Mouse (Mus musculus): Measurements from ENCODE around the gene Pdzrn3.

The Pdzrn3 gene

DNA sequence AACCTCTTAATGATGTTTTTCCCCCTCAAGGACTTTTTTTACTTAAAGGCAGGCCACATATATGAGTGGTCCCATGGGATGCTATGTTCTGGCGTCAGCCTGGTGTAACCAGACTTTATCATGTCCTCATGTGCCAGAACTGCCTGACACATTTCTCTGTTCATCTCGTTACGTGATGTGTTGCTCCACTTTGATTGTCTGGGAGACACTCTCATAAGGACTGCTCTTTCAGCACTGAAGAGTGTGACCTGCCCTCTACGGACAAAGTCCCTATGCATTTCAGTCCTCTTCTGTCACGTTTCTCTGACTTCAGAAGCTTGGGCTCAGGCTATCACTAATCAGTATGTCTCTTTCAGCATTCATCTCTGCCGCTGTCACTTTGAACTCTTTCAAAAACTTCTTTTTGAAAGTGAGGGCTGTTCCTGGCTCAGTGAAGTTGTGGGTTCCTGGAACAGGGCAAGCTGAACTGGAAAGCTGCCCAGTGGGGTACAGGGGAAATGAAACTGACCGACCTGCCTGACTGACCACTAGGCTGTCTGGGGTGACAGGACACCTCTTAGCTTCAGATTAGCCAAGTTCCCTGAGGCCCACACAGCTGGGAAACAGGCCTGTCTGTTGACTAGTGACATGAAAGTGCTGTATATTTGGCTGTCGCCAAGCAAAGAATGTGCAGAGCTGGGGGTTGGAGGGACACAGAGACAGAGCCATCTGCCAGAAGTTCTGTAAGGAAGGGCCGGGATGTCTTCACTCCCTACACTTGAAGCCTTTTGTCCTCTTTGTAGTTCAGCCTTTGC lies 10.7 kb downstream of the Pdzrn3 start:
- no peak for DNase-seq (ENCODE audit: low read depth)

DNA sequence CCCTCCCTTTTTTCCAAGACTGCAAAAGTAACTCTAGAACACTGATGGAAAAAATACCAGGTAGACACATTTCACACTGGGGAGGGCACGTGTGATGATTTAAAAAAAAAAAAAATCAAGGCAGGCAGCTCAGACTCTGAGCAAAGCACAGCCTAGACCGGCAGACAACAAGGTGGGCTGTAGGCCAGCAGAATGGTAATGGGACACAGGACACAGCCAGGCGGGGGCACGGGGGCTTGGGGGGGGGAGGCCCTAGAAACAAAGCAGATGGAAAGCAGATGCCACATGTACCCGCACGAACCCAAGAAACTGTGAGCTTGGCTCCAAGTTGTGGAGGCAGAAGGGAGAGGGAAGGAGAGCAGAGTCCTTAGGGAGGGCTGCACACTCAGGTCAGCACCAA lies 11.9 kb downstream of the Pdzrn3 start:
- no peak for DNase-seq (ENCODE audit: low read depth)

DNA sequence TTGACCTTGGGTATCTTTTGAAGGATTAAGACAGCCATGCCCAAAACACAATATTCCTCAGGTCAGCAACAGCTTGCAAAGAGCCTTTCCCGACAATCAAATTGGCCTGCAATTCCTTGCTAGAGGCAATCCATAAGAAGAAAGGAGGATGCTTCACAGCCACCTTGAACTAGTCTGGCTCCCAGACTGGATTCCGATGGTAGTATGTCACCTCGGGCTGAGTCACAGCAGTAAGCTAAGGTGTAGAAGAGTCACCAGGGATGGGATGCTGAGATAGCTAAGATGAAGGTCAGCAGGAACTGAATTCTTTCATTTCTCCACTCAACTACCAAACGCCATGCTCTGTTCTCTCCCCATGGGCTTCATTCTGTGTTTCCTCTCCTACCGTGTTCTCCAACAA lies 13.8 kb downstream of the Pdzrn3 start:
- no peak for DNase-seq (ENCODE audit: low read depth)

DNA sequence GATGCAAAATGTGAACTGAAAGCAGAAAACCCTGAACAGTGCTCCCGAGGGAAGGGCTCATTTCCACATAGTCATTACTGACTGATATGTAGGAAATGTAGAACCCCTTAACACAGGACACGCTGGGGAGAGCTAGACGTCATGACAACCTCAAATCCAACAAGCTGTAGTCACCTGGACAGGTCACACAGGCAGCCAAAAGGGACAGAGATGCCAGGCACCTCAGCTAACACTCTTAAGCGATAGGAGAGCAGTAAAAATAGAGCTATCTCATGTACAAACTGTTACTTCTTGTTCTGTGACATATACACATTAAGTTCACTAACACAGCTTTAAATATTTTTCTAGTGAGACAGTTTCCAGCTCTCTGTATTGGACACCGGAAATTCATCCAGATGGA lies 15.0 kb downstream of the Pdzrn3 start:
- no peak for DNase-seq (ENCODE audit: low read depth)

DNA sequence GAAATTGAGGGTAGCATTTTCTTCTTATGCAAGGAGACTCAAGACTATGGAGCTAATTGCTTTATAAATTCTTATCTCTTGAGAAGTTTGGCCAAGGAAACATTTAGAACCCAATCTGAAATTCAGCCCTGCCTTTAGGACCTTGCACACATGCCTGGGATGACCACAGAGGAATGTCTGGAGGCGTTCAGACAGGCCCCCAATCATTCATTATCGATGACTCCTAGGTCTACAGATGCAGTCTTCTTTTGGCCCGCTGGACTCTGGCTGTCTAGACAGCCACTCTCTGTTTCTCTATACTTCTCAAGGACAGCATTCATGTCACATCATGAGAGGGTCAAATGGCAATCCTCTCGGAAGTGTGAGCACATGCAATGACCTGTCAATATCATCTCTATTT lies 15.4 kb downstream of the Pdzrn3 start:
- DNase-seq (ENCODE audit: low read depth): no peak

DNA sequence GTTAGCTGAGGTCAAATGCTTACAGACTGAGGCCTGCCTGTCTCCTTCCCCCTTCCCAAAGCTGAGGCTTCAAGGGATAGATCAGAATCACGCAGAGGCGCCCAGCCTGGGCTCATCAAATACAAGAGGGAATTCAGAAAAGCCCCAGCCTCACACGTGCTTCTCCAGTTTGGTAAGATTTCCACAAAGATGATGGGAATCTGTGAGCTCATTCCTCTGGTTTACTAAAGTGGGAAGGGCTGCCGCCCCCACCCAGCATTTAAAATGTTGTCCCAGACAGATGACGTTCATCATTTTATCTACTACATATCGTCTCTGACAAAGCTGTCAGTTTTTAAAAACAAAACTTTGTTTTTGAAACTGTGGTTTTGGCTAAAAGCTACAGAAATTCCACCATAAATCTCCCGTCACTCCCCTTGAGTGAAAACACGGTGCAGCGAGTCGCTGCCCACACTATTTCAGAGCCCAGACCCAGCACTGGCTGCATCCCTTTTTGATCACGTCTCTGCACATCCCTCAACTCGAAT lies 17.4 kb downstream of the Pdzrn3 start:
- no peak for DNase-seq (ENCODE audit: low read depth)

DNA sequence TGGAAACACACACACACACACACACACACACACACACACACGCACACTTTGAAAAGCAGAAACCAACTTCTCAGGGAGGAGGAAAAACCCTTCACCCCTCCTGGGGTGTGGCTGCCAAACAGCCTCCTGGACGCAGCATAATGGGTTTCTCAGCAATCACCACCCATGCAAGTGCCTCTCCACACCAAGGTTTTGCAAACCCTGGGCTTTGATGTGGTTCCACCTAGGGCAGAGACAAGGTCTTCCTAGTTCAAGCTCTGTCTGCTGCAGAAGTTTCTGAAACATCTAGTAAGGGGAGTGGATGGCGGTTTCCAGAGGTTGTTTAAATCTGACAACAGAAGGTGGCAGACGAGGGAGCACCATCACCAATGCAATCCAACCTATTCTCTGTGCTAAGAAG lies 18.1 kb downstream of the Pdzrn3 start:
- no peak for DNase-seq (ENCODE audit: low read depth)

DNA sequence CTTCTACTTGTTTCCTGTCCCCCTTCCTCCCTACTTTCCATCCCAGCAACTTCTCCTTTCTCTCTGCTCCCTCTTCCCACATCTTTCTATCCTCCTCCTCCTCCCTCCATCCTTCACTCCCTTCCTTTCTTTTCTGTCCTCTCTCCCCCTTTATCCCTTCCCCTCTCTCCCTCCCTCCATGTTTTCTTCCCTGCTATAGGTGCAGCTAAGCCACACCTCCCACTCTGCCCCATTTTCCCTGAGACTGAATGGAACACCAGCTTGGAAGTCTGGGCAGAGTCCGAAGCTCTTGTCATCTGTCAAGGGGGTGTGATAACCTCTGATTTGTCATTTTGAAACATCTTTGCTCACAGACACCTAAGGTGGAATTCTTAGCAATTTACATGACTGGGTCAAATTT lies 22.8 kb downstream of the Pdzrn3 start:
- DNase-seq (ENCODE audit: low read depth): no peak

DNA sequence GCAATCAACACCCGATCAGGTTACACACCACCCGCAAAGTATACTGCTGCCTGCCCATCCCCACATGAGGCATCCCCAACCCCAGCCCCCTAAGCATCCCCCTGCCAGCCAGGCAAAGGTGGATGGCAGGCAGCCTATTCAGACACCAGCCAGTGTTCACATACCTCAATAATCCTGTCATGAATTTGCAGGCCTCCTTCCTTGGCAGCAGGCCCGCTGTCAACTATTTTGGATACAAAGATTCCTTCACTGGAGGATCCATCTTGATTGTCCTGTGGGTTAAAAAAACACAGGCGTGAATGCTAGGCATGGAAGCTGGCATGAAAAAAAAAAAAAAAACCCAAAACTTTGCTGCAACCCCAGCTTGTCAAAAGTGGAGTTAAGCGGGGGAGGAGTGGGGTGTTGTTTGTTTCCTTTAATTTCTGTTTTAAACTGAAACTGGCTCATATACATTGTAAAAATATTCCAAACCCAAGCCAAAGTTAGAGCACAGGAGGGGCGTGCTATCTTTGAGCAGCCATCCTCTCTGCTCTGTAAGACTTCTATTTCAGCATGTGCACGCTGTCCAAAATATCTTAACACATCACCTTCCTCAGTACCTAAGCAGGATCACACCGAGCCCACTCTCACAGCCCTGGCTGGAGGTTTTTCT lies 23.3 kb downstream of the Pdzrn3 start:
- no peak for DNase-seq (ENCODE audit: low read depth)

DNA sequence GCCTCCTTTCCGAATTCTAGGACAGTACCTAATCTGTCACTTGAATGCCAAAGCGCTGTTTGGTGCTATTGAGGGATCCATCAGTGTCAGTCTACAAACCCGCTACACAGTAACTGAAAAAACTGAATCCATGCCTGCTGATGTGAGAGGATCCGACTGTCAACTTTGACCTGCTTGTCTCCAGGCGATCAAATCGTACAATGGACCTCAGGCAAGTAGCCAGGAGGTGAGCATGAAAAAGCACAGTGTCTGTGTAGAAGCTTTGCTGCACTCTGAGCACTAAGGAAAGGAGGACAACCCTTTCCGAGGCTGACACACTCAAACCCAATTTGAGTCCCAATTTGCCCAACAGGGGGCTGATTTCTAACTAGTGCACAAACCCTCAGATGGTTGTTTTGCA lies 24.0 kb downstream of the Pdzrn3 start:
- no peak for DNase-seq (ENCODE audit: low read depth)

DNA sequence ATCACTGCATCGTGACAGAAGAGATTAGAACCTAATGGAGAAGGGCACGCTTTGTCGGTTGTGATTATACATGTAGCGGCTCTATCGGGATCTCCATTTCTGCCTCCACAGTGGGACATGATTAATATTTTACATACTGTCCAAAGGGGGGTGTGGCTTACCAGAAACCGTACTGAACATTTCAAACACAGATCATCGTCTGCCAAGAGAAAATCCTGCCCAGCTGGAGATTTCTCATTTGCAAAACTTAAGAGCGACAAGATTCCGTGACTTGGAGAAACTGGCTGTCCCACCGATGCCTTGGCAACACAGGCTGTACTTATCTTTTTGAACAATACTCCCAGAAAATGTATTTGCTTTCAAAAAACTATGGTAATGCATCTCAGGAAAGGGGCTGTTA lies 25.1 kb downstream of the Pdzrn3 start:
- DNase-seq (ENCODE audit: low read depth): no peak

DNA sequence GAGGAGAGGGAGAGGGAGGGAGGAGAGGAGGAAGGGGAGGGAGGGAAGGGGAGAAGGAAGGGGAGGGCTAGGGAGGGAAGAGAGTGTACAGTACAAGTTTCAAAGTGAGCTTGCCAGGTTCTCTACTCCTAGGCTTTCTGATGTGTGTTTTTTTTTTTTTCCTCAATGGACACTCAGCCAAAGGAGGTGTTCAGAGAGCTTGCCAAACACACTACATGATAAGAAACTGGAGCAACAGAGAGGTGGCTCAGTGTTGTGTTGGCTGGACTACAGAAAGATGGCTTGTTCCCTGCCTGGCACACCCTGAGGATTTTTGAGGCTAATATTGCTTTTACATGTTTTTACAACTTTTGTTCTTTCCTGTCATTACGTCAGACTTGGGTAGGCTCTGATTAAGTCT lies 26.6 kb downstream of the Pdzrn3 start:
- no peak for DNase-seq (ENCODE audit: low read depth)

DNA sequence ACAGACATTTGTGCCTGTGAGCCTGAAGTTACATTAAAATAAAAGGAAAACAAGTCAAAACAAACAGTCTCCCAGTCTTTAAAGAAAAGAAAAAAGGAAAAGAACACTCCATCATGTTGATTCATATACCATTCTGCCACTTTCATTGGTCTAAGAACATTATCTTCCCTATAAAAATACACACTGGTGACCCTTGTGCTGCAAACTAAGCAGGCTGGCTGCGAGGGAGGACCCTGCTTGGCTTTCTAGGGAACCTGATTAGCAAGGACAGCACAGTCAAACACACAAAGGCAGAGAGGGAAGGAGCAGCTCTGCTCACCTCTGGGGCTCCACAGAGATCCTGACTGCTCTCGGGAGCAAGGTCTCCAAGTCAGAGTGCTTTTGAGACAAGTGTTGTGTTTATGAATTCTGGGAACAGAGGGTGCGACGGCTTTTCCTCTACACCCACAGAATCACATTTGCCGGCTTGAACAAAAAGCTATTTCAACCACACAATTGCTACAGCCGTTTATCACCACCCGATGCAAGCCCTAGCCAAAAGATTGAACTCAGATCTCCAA lies 27.2 kb downstream of the Pdzrn3 start:
- no peak for DNase-seq (ENCODE audit: low read depth)

DNA sequence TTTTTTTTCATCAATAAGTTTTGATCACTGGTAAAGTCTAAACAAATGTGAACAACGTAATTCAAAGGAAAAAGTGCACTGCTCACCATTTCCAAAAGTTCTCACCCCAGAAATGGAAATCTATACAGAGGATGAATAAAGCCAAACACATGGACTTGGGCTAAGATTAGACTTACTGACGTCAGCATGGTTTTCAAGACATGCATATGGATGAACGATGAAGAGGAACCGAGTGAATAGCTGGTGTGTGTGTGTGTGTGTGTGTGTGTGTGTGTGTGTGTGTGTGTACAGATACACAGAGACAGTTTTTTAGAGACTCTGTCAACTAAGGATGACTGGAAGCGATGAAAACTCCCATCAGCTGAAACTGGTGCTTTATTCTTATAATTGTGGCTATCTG lies 29.2 kb downstream of the Pdzrn3 start:
- DNase-seq (ENCODE audit: low read depth): no peak

DNA sequence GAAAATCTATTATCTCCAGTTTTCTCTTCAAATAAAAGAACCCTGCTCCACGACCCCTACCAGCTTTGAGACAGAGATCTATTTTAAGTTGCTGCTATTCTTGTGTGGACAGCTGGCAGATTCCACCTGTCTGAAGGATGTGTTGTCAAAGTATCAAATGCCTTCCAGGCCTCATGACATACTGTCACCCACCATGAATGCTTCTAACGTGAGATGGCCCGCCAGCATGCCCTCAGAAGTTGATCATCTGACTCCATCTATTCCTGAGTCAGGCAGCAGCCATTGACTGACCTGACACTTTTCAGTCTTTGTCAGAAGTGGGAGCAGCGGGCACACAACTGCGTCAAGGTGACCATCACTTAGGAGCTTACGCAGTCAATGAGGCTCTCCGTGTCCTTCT lies 37.6 kb downstream of the Pdzrn3 start:
- no peak for DNase-seq (ENCODE audit: low read depth)

DNA sequence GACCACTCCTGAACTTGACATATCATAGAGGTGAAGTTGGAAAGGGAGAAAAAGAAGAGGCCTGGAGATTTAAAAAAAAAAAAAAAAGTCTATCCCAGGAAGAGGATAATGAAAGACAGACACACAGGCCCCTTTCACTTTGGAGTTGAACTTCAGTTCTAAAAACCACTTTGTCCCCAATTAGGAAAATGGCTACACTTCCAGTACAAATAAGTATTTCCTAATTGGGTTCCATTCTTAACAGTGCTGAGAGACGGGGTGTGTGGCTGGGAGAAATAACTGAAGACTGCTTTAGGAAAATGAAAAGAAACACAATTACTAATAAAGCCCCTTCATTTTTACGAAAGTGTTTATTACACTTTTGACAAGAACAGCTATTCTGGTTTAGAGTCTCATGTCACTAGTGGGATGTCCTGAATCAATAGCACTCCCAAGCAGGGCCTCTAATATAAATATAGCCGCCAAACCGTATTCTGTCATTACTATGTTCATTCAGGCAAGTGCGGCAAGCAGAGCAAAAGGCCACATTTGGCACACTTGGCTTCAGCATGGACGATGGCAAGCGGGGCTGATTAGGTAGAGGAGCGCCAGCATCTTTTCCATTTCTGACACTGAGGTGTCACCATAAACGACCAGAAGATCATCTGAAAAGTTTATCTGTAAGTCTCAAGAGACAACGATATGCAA lies 39.7 kb downstream of the Pdzrn3 start:
- no peak for DNase-seq (ENCODE audit: low read depth)

DNA sequence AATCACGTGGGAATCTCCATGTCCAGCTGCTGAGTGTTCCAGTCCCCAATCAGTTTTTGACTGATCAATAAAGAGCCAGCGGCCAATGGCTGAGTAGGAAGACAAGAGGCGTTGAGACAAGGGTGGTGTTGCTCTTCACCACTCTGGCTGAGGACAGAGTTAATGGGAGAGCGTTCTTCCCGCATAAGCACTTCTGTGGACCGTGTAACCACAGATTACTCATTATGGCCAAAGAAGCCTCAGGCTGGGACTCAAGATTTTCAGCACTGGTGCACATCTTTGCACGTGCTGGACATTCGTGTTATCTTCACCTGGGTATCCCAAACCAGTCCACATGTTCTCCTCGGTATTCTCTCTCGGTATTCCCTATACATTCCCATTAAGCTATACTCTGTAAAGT lies 41.0 kb downstream of the Pdzrn3 start:
- DNase-seq (ENCODE audit: low read depth): no peak

DNA sequence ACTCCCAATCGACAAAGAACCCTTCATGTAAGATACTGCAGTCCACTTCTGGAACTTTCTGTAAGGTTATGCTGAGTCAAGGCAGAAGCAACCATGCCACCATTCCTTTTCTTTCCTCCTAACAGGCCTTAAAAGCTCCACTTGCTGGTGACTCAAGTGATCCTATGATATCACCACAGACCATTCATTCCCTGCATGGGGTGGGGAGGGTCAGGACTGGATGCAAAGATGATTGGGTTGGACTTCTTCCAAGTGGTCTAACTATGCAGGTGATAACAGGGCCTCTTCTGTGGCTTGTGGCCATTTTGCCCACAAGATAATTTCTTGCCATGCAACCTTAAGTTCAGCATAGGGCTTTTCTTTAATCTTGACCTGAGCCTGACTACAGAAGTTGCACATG lies 42.0 kb downstream of the Pdzrn3 start:
- no peak for DNase-seq (ENCODE audit: low read depth)

DNA sequence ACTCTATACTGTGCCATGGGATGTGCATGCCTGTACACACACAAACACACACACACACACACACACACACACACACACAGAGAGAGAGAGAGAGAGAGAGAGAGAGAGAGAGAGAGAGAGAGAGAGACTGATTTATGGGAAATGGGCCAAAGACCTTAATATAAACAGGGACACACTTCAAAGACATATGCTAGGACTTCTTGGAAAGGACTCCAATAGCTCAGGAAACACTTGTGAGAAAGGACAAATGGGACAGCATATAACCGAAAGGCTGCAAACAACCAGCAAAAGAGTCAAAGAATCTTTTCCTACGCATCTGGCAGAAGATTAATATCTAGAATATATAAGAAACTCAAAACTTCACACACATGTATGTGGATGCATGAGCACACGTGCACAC lies 43.2 kb downstream of the Pdzrn3 start:
- DNase-seq (ENCODE audit: low read depth): no peak

DNA sequence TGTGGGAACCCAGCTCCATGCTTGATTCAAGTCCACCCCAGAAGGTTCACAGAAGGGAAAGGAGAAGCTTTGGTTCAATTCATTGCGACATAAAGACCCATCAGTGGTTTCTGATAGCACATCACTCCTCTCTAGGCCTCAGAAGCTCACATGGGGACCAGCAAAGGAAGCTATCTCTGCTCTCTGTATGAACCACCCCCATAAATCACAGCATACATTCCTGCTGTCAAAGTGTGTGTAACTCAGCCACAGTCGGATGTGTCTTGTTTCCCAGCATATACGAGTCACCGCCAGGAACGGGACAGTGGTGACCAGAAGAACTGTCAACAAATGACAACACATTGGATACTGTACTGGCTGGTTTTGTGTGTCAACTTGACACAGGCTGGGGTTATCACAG lies 47.3 kb downstream of the Pdzrn3 start:
- no peak for DNase-seq (ENCODE audit: low read depth)

DNA sequence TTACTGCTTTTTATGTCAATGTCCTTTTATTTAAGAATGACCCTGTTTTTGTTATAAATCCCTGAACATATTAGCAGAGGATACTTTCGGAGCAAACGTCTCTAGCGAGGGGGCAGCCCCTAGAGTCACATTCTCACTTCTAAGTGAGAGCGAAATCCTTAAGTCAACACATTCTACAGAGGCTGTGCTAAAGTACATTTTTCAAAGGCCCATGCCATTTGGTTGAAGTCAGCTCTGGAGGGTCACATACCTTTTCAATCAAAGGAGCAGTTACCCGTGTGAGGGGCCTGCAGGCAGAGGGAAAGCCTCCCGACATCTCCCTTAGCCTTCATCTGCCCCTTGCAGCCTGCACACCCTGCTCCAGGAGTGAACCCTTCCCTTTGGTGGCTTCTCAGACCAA lies 48.2 kb downstream of the Pdzrn3 start:
- no peak for DNase-seq (ENCODE audit: low read depth)

DNA sequence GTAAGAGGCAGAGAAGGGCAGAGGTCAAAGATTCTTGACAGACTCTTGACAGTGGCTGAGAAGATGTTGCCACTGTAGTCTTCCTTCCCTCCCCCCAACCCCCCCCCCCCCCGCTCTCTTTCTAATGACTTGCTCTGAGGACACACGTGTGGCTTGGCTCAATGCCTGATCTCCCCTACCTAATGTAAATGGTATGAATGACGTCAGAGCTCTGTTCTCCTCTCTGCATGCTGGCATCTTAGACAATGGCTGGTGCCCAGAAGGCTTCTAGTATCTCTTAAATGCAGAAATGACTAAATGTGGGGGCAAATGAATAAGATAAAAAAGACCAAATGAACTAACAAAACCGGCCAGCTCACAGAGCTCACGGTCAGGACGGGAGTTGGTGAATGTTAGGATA lies 49.2 kb downstream of the Pdzrn3 start:
- DNase-seq (ENCODE audit: low read depth): no peak

DNA sequence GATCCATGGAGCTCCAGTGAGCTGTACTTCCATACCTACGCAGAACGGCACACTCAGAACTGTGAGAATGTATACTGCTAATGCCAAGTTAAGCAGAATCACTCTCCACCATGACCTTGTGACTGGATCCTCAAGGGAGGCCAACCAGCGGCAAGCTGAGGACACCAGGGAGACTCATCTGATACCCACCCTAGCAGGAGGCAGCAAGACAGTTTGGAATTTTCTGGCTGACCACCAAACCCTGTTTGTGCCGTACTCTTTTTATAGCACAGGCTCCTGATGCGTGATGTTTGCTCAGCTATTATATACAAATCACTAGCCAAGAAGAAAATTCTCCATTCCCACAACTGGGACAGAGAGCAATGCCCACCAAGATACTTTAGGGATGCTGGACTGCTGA lies 50.0 kb downstream of the Pdzrn3 start:
- no peak for DNase-seq (ENCODE audit: low read depth)
